Mouse (Mus musculus): ENCODE data around the gene Ergic1.

The Ergic1 gene

GRCm38 (mm10) chr17:26620786-26621766 lies 59.8 kb downstream of the Ergic1 start:
- intact Hi-C loops (cut with DNase I) = no loop called here

GRCm38 (mm10) chr17:26621912-26622311 lies 60.6 kb downstream of the Ergic1 start:
- intact Hi-C loops (cut with DNase I) = no loop called here

GRCm38 (mm10) chr17:26623991-26624390 lies 62.7 kb downstream of the Ergic1 start:
- intact Hi-C loops (cut with DNase I) = no loop called here

- intact Hi-C loops (cut with DNase I) = no loop called here
These were observed 63.7 kb downstream of the Ergic1 start for GRCm38 (mm10) chr17:26624999-26625398.

- intact Hi-C loops (cut with DNase I) = no loop called here
These were observed 64.3 kb downstream of the Ergic1 start for GRCm38 (mm10) chr17:26625521-26626010.

GRCm38 (mm10) chr17:26628479-26628878 lies 67.2 kb downstream of the Ergic1 start:
- intact Hi-C loops (cut with DNase I) = no loop called here

GRCm38 (mm10) chr17:26628936-26629335 lies 67.6 kb downstream of the Ergic1 start:
- intact Hi-C loops (cut with DNase I) = no loop called here

- intact Hi-C loops (cut with DNase I) = no loop called here
These were observed 70.6 kb downstream of the Ergic1 start for GRCm38 (mm10) chr17:26631811-26632327.

- intact Hi-C loops (cut with DNase I) = no loop called here
These were observed 71.9 kb downstream of the Ergic1 start for GRCm38 (mm10) chr17:26633186-26633585.

- intact Hi-C loops (cut with DNase I) = no loop called here
These were observed 72.6 kb downstream of the Ergic1 start for GRCm38 (mm10) chr17:26633926-26634325.

GRCm38 (mm10) chr17:26634539-26634938 lies 73.2 kb downstream of the Ergic1 start:
- intact Hi-C loops (cut with DNase I) = no loop called here

- intact Hi-C loops (cut with DNase I) = loop anchor here (2.0 to 5.0 kb wide), 3 partner anchors 44 to 127 kb away; no protein-coding TSS in a partner anchor
These were observed 74.7 kb downstream of the Ergic1 start for GRCm38 (mm10) chr17:26635951-26636350.

- intact Hi-C loops (cut with DNase I) = loop anchor here (1.0 to 5.0 kb wide), 5 partner anchors 46 to 172 kb away; no protein-coding TSS in a partner anchor
These were observed 76.6 kb downstream of the Ergic1 start for GRCm38 (mm10) chr17:26637851-26638250.

- intact Hi-C loops (cut with DNase I) = loop anchor here (1.0 to 5.0 kb wide), 4 partner anchors 46 to 172 kb away; no protein-coding TSS in a partner anchor
These were observed 77.4 kb downstream of the Ergic1 start for GRCm38 (mm10) chr17:26638655-26639054.

- intact Hi-C loops (cut with DNase I) = loop anchor here (2.0 to 5.0 kb wide), 3 partner anchors 47 to 125 kb away; no protein-coding TSS in a partner anchor
These were observed 78.5 kb downstream of the Ergic1 start for GRCm38 (mm10) chr17:26639791-26640190.

GRCm38 (mm10) chr17:26640286-26640740 lies 79.0 kb downstream of the Ergic1 start:
- intact Hi-C loops (cut with DNase I) = no loop called here

GRCm38 (mm10) chr17:26643456-26643855 lies 82.2 kb downstream of the Ergic1 start:
- intact Hi-C loops (cut with DNase I) = no loop called here

- intact Hi-C loops (cut with DNase I) = no loop called here
These were observed 82.7 kb downstream of the Ergic1 start for GRCm38 (mm10) chr17:26643993-26644392.

GRCm38 (mm10) chr17:26644509-26645410 lies 83.5 kb downstream of the Ergic1 start:
- intact Hi-C loops (cut with DNase I) = no loop called here

- intact Hi-C loops (cut with DNase I) = no loop called here
These were observed 84.1 kb downstream of the Ergic1 start for GRCm38 (mm10) chr17:26645411-26645854.

GRCm38 (mm10) chr17:26647283-26647682 lies 86.0 kb downstream of the Ergic1 start:
- intact Hi-C loops (cut with DNase I) = no loop called here
